Mouse (Mus musculus): ENCODE measurements around the gene Cyp24a1. TPM values are rescaled to one million over a fixed set of nuclear protein-coding genes. Genes with fewer than 3 reads are reported as not detected.

The Cyp24a1 gene
- polyA plus RNA-seq (2014; fragmentation: Illumina TruSeq; extraction: RNeasy Lipid Tissue Mini Kit (QIAGEN cat#74804); ENCODE audit: low read depth, low replicate concordance) = not detected

GRCm38 (mm10) chr2:170497091-170497566 lies at the start of gene Cyp24a1:
Gene Cyp24a1, minus strand, starts transcription at chr2:170497145.

GRCm38 (mm10) chr2:170496154-170496930 lies 603 bp downstream of the Cyp24a1 start, which contains the start of gene Pfdn4:
Gene Pfdn4, plus strand, starts transcription at chr2:170496428.

Other genes starting within 250 kb of the Cyp24a1 start
- gene Bcas1, start 69.3 kb downstream of the Cyp24a1 start, polyA plus RNA-seq (2014; fragmentation: Illumina TruSeq; extraction: RNeasy Lipid Tissue Mini Kit (QIAGEN cat#74804); ENCODE audit: low read depth, low replicate concordance) = 151 TPM
- 42.3 TPM for gene Pfdn4, start 717 bp downstream of the Cyp24a1 start, polyA plus RNA-seq (2014; fragmentation: Illumina TruSeq; extraction: RNeasy Lipid Tissue Mini Kit (QIAGEN cat#74804); ENCODE audit: low read depth, low replicate concordance)
- gene 4930470P17Rik, start 104.9 kb upstream of the Cyp24a1 start, polyA plus RNA-seq (2014; fragmentation: Illumina TruSeq; extraction: RNeasy Lipid Tissue Mini Kit (QIAGEN cat#74804); ENCODE audit: low read depth, low replicate concordance) = not detected
- 0.47 TPM for gene Dok5, start 234.7 kb upstream of the Cyp24a1 start, polyA plus RNA-seq (2014; fragmentation: Illumina TruSeq; extraction: RNeasy Lipid Tissue Mini Kit (QIAGEN cat#74804); ENCODE audit: low read depth, low replicate concordance)